Mouse (Mus musculus) hindbrain, postnatal 0 days (tissue): ENCODE measurements at regions not wholly inside any gene's neighbourhood (a gene's known extent, or its start where the extent isn't known, plus 50 kb on each side); places are given as distances from the start of the nearest gene placed in this dataset.

Experiments used
- ATAC-seq: fragments of 200-750 bp; cut with Nextera tagmentation; 2 replicates; pipeline ENCODE4 v1.8.0; 2017; ENCODE audit warnings: mild to moderate bottlenecking, moderate TSS enrichment, moderate library complexity
- DNase-seq: peaks from one replicate; pipeline ENCODE4 v3.0.0-alpha.2; 2015; ENCODE audit warnings: low spot score
- H3K27ac ChIP-seq: fragments of 300-500 bp; sonication (generic); 2 replicates; pipeline ENCODE4 v1.5.1; 2014; ENCODE audit warnings: mild to moderate bottlenecking
- H3K27me3 ChIP-seq: fragments of 300-500 bp; sonication (generic); 2 replicates; pipeline ENCODE4 v1.6.1; 2014; ENCODE audit warnings: low read length, mixed read lengths; ENCODE audit not compliant: insufficient read depth
- H3K36me3 ChIP-seq: fragments of 300-500 bp; sonication (generic); 2 replicates; pipeline ENCODE4 v1.6.1; 2014; ENCODE audit warnings: low read length, mixed read lengths; ENCODE audit not compliant: insufficient read depth
- H3K4me1 ChIP-seq: fragments of 300-500 bp; sonication (generic); 2 replicates; pipeline ENCODE4 v1.6.1; 2014; ENCODE audit warnings: antibody characterized with exemption, low read length, mixed read lengths; ENCODE audit not compliant: insufficient read depth
- H3K4me2 ChIP-seq: fragments of 300-500 bp; sonication (generic); 2 replicates; pipeline ENCODE4 v1.6.1; 2014; ENCODE audit warnings: low read depth, mild to moderate bottlenecking, low read length, moderate library complexity, mixed read lengths
- H3K4me3 ChIP-seq: fragments of 300-500 bp; sonication (generic); 2 replicates; pipeline ENCODE4 v1.5.1; 2014; ENCODE audit warnings: low read length
- H3K9ac ChIP-seq: fragments of 300-500 bp; sonication (generic); replicated peaks from 2 replicates; pipeline ENCODE4 v1.6.1; 2014; ENCODE audit warnings: mild to moderate bottlenecking, low read length, moderate library complexity, mixed read lengths
- H3K9me3 ChIP-seq: fragments of 300-500 bp; sonication (generic); 2 replicates; pipeline ENCODE4 v1.6.1; 2016; ENCODE audit warnings: low read length, mixed read lengths
- CTCF ChIP-seq: IDR thresholded peaks from 2 replicates; pipeline ENCODE4 v1.5.1; 2016; ENCODE audit warnings: antibody characterized with exemption, control low read depth, low read depth
- WGBS: fragments of 180-500 bp; shearing (Covaris S2); extraction: QIAGEN DNeasy Blood & Tissue Kit; methylation state at CpG from one replicate; pipeline ENCODE4 v1.1.7; 2014; 5-methylcytosine and 5-hydroxymethylcytosine counted together

DNA sequence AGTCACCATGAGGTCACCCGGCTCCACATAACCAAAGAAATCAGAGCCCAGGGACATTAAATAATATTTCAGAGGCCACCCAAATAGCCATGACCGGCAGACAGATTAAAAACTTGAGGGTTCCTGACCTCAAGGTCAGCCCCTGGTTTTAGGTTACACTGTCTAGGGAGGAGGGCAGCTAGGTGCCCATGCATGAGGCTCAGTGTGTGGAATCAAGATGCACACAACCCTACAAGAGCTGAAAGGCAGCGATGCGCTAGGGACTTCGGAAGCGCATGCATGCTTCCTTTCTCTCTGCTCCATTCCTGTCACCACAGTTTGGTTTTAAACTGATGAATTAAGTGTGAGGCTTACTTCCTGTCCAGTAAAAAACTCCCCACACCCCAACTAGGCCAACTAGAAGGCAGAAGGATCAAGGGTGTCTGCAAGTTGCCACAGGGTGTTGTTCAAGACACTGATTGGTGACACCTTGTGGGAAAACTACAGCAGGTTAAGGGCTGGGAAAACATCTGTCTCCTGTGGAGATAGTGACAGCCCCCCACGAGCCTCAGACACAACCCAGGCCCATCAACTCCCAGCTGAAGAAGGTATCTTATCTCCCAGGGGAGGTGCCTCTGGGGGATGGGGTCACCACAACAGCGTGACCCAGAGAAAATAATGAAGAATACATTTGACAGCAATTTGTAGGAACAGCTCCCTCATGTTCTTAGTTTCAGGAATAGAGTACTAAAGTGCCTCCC is 127.2 kb upstream of the Gdnf start:
- Histone ChIP-seq H3K4me2 (no peak overlapping the region), H3K9me3 (no peaks in the 10 kb centered on the region), H3K4me3 (no peak overlapping the region), H3K9ac (no peak overlapping the region), H3K27me3 (no peaks in the 10 kb centered on the region), H3K27ac (no peak overlapping the region), H3K36me3 (no peaks in the 10 kb centered on the region), H3K4me1 (no peaks in the 10 kb centered on the region)
- TF ChIP-seq CTCF: no peak
- 72% methylated on average over 8 of the region's 8 CpGs for WGBS
- no peak for DNase-seq
- ATAC-seq: no peak

DNA sequence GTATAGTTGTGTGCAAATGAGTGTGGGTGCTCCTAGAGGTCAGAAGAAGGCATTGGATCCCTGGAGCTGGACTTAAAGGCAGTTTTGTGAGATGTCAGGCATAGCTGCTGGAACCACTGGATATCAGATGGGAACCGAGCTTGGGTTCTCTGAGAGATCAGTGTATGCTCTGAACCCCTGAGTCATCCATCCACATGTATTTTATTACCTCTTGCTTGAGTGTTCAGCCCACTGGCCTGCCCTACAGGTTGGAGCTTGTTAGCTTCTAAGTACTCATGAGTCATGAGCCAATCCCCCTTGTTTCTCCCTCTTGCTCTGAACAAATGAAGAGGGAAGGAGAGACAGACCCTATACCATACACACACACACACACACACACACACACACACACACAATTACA is 119.4 kb upstream of the Gdnf start:
- 100% methylated on average over 1 of the region's 1 CpGs for WGBS

DNA sequence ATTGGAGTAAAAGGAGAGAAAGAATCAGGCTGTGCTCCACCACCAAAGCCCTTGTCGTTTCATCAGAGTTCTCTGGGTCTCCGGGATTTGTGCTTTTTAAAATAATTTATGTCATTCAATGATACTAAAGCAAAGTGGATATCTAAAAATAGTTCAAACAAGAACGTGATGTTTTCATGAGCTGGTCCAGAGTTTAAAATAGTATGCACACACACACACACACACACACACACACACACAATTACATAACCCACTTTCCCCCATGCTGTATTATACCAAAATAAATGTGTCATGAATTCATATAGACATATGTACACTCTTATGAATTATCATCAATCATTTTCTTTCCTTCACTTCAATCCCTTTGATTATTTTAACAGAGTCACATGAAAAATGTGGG is 118.5 kb upstream of the Gdnf start:
- Histone ChIP-seq H3K9ac (no peak overlapping the region), H3K36me3 (no peaks in the 10 kb centered on the region), H3K27me3 (no peaks in the 10 kb centered on the region), H3K4me3 (no peak overlapping the region), H3K9me3 (no peaks in the 10 kb centered on the region), H3K27ac (no peak overlapping the region), H3K4me2 (no peak overlapping the region), H3K4me1 (no peaks in the 10 kb centered on the region)
- DNase-seq: no peak
- 75% methylated on average over 3 of the region's 3 CpGs for WGBS
- TF ChIP-seq CTCF: no peak
- no peak for ATAC-seq

More for the DNA sequence above, 119.4 kb upstream of the Gdnf start:
- ATAC-seq: no peak
- TF ChIP-seq CTCF: no peak
- Histone ChIP-seq H3K27ac (no peak overlapping the region), H3K4me3 (no peak overlapping the region), H3K4me2 (no peak overlapping the region), H3K36me3 (no peaks in the 10 kb centered on the region), H3K9me3 (no peaks in the 10 kb centered on the region), H3K27me3 (no peaks in the 10 kb centered on the region), H3K4me1 (no peaks in the 10 kb centered on the region), H3K9ac (no peak overlapping the region)
- DNase-seq: no peak

DNA sequence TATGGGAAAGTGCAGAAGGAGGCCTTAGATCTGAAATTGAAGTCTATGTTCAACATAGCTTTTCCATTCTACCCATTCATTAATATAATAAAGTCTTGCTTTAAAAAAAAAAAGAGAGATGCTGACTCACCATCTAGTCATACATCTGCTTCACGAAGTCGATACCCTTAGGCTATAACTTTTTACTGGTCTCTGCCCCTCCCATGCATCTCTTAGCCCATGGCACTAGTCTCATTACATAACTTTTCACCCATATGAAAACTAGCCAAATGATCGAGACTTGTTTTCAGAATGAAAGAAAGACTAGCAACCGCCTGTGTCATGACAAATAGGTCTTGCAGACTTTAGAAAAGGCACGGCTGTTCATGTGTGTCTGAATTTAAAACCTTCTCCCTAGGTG is 116.6 kb upstream of the Gdnf start:
- TF ChIP-seq CTCF: no peak
- ATAC-seq (no peak), DNase-seq (no peak)
- Histone ChIP-seq H3K9me3 (no peaks in the 10 kb centered on the region), H3K4me1 (no peaks in the 10 kb centered on the region), H3K4me2 (no peak overlapping the region), H3K36me3 (no peaks in the 10 kb centered on the region), H3K9ac (no peak overlapping the region), H3K27me3 (no peaks in the 10 kb centered on the region), H3K27ac (no peak overlapping the region), H3K4me3 (no peak overlapping the region)
- 90% methylated on average over 5 of the region's 5 CpGs for WGBS

DNA sequence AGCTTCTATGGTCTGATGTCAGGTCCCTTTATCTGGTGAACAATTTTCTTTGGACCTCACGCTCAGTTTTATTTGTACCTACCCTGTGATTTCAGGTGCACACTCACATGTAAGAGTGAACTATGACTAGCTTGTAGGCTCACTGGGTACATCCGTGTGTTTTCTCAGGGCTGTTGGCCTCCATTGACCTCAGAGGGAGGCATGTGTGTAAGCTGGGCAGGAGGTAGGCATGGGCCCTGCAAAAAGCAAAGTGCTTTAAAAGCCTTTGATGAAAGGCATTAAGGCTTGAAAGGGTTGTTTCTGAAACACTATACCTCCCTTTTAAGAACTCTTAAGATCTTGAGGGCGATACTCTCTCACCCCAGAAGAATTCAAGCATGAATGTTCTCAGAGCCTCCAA is 112.9 kb upstream of the Gdnf start:
- Histone ChIP-seq H3K4me1 (no peaks in the 10 kb centered on the region), H3K4me3 (no peak overlapping the region), H3K27ac (no peak overlapping the region), H3K4me2 (no peak overlapping the region), H3K36me3 (no peaks in the 10 kb centered on the region), H3K9me3 (no peaks in the 10 kb centered on the region), H3K9ac (no peak overlapping the region), H3K27me3 (no peaks in the 10 kb centered on the region)
- DNase-seq (no peak), ATAC-seq (no peak)
- no peak for TF ChIP-seq CTCF
- WGBS: 64% methylated on average over 3 of the region's 3 CpGs

DNA sequence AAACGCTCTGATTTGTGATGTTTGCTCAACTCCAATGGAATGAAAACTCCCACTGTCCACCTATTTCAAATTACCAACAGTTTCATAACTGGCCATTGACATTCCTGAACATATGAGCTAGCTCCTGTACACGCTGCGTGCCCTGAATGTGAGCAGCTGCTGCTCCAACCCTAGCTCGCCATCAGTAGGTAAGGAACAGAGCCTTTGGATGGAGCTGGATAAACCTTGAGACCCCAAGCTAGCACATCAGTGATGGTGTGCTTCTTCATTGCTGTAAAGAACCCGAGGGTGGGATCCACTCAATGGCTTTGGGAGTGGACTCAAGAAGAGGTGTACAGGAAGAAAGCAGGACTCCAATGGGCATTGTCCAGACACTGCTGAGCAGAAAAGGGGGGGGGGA is 101.8 kb upstream of the Gdnf start:
- H3K9ac ChIP-seq: no peak overlapping the region
- no peak overlapping the region for H3K4me3 ChIP-seq
- H3K4me2 ChIP-seq: no peak overlapping the region
- no peak overlapping the region for H3K27ac ChIP-seq
- DNase-seq (no peak), ATAC-seq (no peak)
- H3K27me3 ChIP-seq: no peaks in the 10 kb centered on the region
- TF ChIP-seq CTCF: no peak
- no peaks in the 10 kb centered on the region for H3K9me3 ChIP-seq
- no peaks in the 10 kb centered on the region for H3K4me1 ChIP-seq
- WGBS: 93% methylated on average over 5 of the region's 5 CpGs
- no peaks in the 10 kb centered on the region for H3K36me3 ChIP-seq

DNA sequence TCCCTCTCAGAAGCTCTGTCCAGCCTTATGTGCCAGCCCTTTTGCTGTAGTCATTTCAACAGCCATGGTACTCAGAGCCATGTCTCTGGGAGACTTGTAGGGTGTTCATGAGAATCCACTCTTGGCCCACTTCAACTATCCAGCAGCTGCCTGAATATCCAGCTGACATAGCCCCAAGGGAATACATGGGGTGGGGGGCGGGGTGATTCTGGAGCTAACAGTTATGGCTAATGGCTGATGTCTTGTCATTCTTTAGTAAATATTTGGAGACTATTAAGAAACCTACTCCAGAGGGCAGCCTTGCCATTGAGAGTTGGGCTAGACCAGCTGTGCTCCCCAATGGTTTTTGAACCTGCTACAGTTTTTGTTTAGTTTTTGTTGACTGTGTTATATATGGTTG is 96.0 kb upstream of the Gdnf start:
- Histone ChIP-seq H3K27me3 (no peaks in the 10 kb centered on the region), H3K36me3 (no peaks in the 10 kb centered on the region), H3K4me2 (no peak overlapping the region), H3K27ac (no peak overlapping the region), H3K9ac (no peak overlapping the region), H3K9me3 (no peaks in the 10 kb centered on the region), H3K4me3 (no peak overlapping the region), H3K4me1 (no peaks in the 10 kb centered on the region)
- WGBS: 90% methylated on average over 1 of the region's 1 CpGs
- no peak for DNase-seq
- no peak for ATAC-seq
- TF ChIP-seq CTCF: no peak
